Mouse (Mus musculus): ENCODE results near the gene Mfsd10. TPM values are rescaled to one million over a fixed set of nuclear protein-coding genes. Genes with fewer than 3 reads are reported as not detected.

The Mfsd10 gene
- polyA plus RNA-seq, 1 experiment from 2014 or later, result 125 TPM

- no peak for ATAC-seq (ENCODE audit: low FRiP score, low TSS enrichment)
- H3K36me3 ChIP-seq (ENCODE audit: control insufficient read depth, insufficient read depth, low read length), result peaks cover 72% of the 10 kb centered on the region
- H3K4me1 ChIP-seq (ENCODE audit: control insufficient read depth, insufficient read depth, low read length), result peaks cover 7% of the 10 kb centered on the region
- no peaks in the 10 kb centered on the region for H3K27me3 ChIP-seq (ENCODE audit: control insufficient read depth, insufficient read depth, low read length)
- H3K4me2 ChIP-seq (replicated peaks; ENCODE audit: low read depth, low read length), result no peak overlapping the region
- H3K27ac ChIP-seq (ENCODE audit: low read depth, low read length), result no peak overlapping the region
- no peak overlapping the region for H3K9ac ChIP-seq (ENCODE audit: low read depth, low read length)
- no peaks in the 10 kb centered on the region for H3K9me3 ChIP-seq (ENCODE audit: control insufficient read depth, low read length)
- H3K4me3 ChIP-seq (ENCODE audit: low read length), result no peak overlapping the region
- WGBS, result 89% methylated on average over 9 of the region's 9 CpGs
Measured at GRCm38 (mm10) chr5:34654881-34655280, 17.9 kb upstream of the Mfsd10 start.

DNA sequence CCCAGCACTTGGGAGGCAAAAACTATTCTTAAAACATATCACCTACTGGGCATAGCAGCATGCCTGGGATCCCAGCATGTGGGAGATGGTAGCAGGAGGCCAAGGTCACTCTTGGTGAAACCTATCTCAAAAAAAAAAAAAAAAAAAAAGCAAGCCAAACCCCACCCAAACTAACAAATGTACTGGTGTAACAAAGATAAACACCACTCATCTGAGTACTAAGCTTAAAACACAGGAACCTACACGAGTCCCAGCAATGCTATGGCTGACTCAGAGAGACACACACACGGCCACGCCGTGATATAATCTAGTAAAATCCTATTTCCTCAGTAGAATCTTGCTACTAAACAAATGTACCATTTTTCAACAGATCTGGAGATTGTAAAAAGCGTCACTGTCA lies 15.9 kb upstream of the Mfsd10 start:
- no peak for ATAC-seq (ENCODE audit: low FRiP score, low TSS enrichment)
- Histone ChIP-seq H3K4me3 (ENCODE audit: low read length) (no peak overlapping the region), H3K4me2 (replicated peaks; ENCODE audit: low read depth, low read length) (no peak overlapping the region), H3K36me3 (ENCODE audit: control insufficient read depth, insufficient read depth, low read length) (peaks cover 90% of the 10 kb centered on the region), H3K27me3 (ENCODE audit: control insufficient read depth, insufficient read depth, low read length) (no peaks in the 10 kb centered on the region), H3K9ac (ENCODE audit: low read depth, low read length) (no peak overlapping the region), H3K4me1 (ENCODE audit: control insufficient read depth, insufficient read depth, low read length) (no peaks in the 10 kb centered on the region), H3K27ac (ENCODE audit: low read depth, low read length) (no peak overlapping the region), H3K9me3 (ENCODE audit: control insufficient read depth, low read length) (no peaks in the 10 kb centered on the region)
- 94% methylated on average over 5 of the region's 5 CpGs for WGBS

DNA sequence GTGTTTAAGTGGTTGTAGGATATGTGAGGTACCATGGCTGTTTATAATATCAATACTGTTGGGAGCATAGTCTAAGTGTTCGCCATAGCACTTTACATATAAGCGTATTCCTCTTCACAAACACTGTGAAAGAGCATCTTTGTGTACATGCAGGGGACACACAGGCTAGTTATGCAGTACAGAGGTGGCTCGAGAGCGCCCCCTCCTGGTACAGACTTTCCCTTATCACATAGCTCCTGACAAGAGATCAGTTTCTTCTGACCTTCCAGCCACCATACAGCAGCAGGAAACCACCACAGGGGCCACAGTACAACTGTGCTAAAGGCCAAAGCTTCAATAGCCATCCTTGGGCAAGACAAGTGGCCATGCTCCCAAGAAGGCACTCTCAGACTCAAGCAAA lies 10.6 kb upstream of the Mfsd10 start:
- no peak overlapping the region for H3K27ac ChIP-seq (ENCODE audit: low read depth, low read length)
- WGBS, result 52% methylated on average over 4 of the region's 4 CpGs
- H3K4me1 ChIP-seq (ENCODE audit: control insufficient read depth, insufficient read depth, low read length), result no peaks in the 10 kb centered on the region
- no peak overlapping the region for H3K4me2 ChIP-seq (replicated peaks; ENCODE audit: low read depth, low read length)
- H3K27me3 ChIP-seq (ENCODE audit: control insufficient read depth, insufficient read depth, low read length), result no peaks in the 10 kb centered on the region
- no peak overlapping the region for H3K4me3 ChIP-seq (ENCODE audit: low read length)
- no peaks in the 10 kb centered on the region for H3K9me3 ChIP-seq (ENCODE audit: control insufficient read depth, low read length)
- no peak for ATAC-seq (ENCODE audit: low FRiP score, low TSS enrichment)
- no peak overlapping the region for H3K9ac ChIP-seq (ENCODE audit: low read depth, low read length)
- peaks cover 96% of the 10 kb centered on the region for H3K36me3 ChIP-seq (ENCODE audit: control insufficient read depth, insufficient read depth, low read length)

GRCm38 (mm10) chr5:34642932-34643331 lies 5.9 kb upstream of the Mfsd10 start:
- no peaks in the 10 kb centered on the region for H3K4me1 ChIP-seq (ENCODE audit: control insufficient read depth, insufficient read depth, low read length)
- no peak overlapping the region for H3K9ac ChIP-seq (ENCODE audit: low read depth, low read length)
- peak; percentile 63; the same call in 1 of the 2 replicates for ATAC-seq (ENCODE audit: low FRiP score, low TSS enrichment)
- 75% methylated on average over 5 of the region's 5 CpGs for WGBS
- no peaks in the 10 kb centered on the region for H3K27me3 ChIP-seq (ENCODE audit: control insufficient read depth, insufficient read depth, low read length)
- H3K4me2 ChIP-seq (replicated peaks; ENCODE audit: low read depth, low read length), result no peak overlapping the region
- H3K4me3 ChIP-seq (ENCODE audit: low read length), result no peak overlapping the region
- H3K27ac ChIP-seq (ENCODE audit: low read depth, low read length), result no peak overlapping the region
- H3K36me3 ChIP-seq (ENCODE audit: control insufficient read depth, insufficient read depth, low read length), result peaks cover 90% of the 10 kb centered on the region
- H3K9me3 ChIP-seq (ENCODE audit: control insufficient read depth, low read length), result no peaks in the 10 kb centered on the region

DNA sequence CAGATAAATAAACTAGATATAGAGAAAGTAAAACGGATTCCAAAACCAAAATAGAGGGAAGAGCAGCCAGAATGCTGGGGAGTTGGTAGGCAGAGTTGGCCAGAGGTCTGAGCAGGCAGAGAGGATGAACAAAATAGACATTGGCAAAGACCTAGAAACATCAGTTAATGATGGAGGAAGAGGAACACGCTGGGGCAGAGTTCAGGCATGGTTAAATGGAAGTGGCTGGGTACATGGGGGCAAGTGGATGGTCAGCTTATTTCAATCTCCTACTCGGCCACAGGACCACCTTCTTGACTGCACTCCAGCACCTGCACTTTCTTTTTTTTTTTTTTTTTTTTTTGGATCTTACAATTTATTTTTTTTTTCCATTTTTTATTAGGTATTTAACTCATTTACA lies 5.0 kb upstream of the Mfsd10 start:
- Histone ChIP-seq H3K4me3 (ENCODE audit: low read length) (no peak overlapping the region), H3K27me3 (ENCODE audit: control insufficient read depth, insufficient read depth, low read length) (no peaks in the 10 kb centered on the region), H3K36me3 (ENCODE audit: control insufficient read depth, insufficient read depth, low read length) (peaks cover 83% of the 10 kb centered on the region), H3K4me1 (ENCODE audit: control insufficient read depth, insufficient read depth, low read length) (no peaks in the 10 kb centered on the region), H3K9me3 (ENCODE audit: control insufficient read depth, low read length) (no peaks in the 10 kb centered on the region), H3K27ac (ENCODE audit: low read depth, low read length) (no peak overlapping the region), H3K4me2 (replicated peaks; ENCODE audit: low read depth, low read length) (no peak overlapping the region), H3K9ac (ENCODE audit: low read depth, low read length) (no peak overlapping the region)
- ATAC-seq (ENCODE audit: low FRiP score, low TSS enrichment), result no peak
- 89% methylated on average over 3 of the region's 3 CpGs for WGBS

- Histone ChIP-seq H3K27ac (ENCODE audit: low read depth, low read length) (no peak overlapping the region), H3K36me3 (ENCODE audit: control insufficient read depth, insufficient read depth, low read length) (peaks cover 65% of the 10 kb centered on the region)
- ATAC-seq (ENCODE audit: low FRiP score, low TSS enrichment), result no peak
Measured at GRCm38 (mm10) chr5:34637591-34638156, 662 bp upstream of the Mfsd10 start.

GRCm38 (mm10) chr5:34635665-34636192 lies 1.3 kb downstream of the Mfsd10 start:
- 65% methylated on average over 10 of the region's 10 CpGs for WGBS
- no peaks in the 10 kb centered on the region for H3K9me3 ChIP-seq (ENCODE audit: control insufficient read depth, low read length)
- no peak for ATAC-seq (ENCODE audit: low FRiP score, low TSS enrichment)
- H3K27ac ChIP-seq (ENCODE audit: low read depth, low read length), result no peak overlapping the region
- H3K27me3 ChIP-seq (ENCODE audit: control insufficient read depth, insufficient read depth, low read length), result no peaks in the 10 kb centered on the region
- H3K4me3 ChIP-seq (ENCODE audit: low read length), result peak overlapping the region; percentile 70
- peak overlapping the region; percentile 97 for H3K4me2 ChIP-seq (replicated peaks; ENCODE audit: low read depth, low read length)
- peaks cover 72% of the 10 kb centered on the region for H3K36me3 ChIP-seq (ENCODE audit: control insufficient read depth, insufficient read depth, low read length)
- H3K4me1 ChIP-seq (ENCODE audit: control insufficient read depth, insufficient read depth, low read length), result peaks cover 4% of the 10 kb centered on the region; the same call in 1 of the 2 replicates
- H3K9ac ChIP-seq (ENCODE audit: low read depth, low read length), result peak overlapping the region; percentile 68; the same call in 1 of the 2 replicates

More at GRCm38 (mm10) chr5:34637591-34638156, 662 bp upstream of the Mfsd10 start:
- Histone ChIP-seq H3K4me1 (ENCODE audit: control insufficient read depth, insufficient read depth, low read length) (peaks cover 4% of the 10 kb centered on the region; the same call in 1 of the 2 replicates), H3K4me2 (replicated peaks; ENCODE audit: low read depth, low read length) (peak overlapping the region; percentile 97), H3K9me3 (ENCODE audit: control insufficient read depth, low read length) (no peaks in the 10 kb centered on the region), H3K9ac (ENCODE audit: low read depth, low read length) (peak overlapping the region; percentile 68; the same call in 1 of the 2 replicates), H3K27me3 (ENCODE audit: control insufficient read depth, insufficient read depth, low read length) (no peaks in the 10 kb centered on the region), H3K4me3 (ENCODE audit: low read length) (peak overlapping the region; percentile 70; the same call in 1 of the 2 replicates)
- WGBS, result 83% methylated on average over 7 of the region's 7 CpGs

- no peak for ATAC-seq (ENCODE audit: low FRiP score, low TSS enrichment)
- no peak overlapping the region for H3K4me3 ChIP-seq (ENCODE audit: low read length)
- peaks cover 72% of the 10 kb centered on the region for H3K36me3 ChIP-seq (ENCODE audit: control insufficient read depth, insufficient read depth, low read length)
- H3K9me3 ChIP-seq (ENCODE audit: control insufficient read depth, low read length), result no peaks in the 10 kb centered on the region
- no peak overlapping the region for H3K9ac ChIP-seq (ENCODE audit: low read depth, low read length)
- H3K4me1 ChIP-seq (ENCODE audit: control insufficient read depth, insufficient read depth, low read length), result peaks cover 4% of the 10 kb centered on the region; the same call in 1 of the 2 replicates
- H3K27me3 ChIP-seq (ENCODE audit: control insufficient read depth, insufficient read depth, low read length), result no peaks in the 10 kb centered on the region
- WGBS, result 92% methylated on average over 13 of the region's 13 CpGs
- no peak overlapping the region for H3K27ac ChIP-seq (ENCODE audit: low read depth, low read length)
- no peak overlapping the region for H3K4me2 ChIP-seq (replicated peaks; ENCODE audit: low read depth, low read length)
Measured at GRCm38 (mm10) chr5:34634746-34635400, 2.1 kb downstream of the Mfsd10 start.

DNA sequence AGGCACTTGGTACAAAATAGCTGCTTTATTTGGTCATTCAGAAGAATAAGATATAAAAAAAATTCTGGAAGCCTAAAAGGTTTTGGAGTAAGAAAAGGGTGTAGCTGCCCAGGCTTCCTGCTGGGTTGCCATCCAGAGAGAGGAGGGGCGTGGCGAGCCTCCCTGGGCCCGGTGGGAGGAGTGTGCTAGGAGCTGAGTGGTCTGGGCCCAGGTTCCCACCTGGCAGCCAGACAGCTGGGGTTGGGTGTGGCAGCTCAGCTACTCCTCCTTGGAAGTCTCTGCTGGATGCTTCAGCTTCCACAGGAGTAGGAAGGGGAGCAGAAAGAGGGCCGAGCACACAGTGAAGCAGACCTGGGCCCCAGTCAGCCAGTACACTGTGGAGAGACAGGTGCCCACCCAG lies 3.4 kb downstream of the Mfsd10 start:
- Histone ChIP-seq H3K4me3 (ENCODE audit: low read length) (no peak overlapping the region), H3K27ac (ENCODE audit: low read depth, low read length) (no peak overlapping the region), H3K36me3 (ENCODE audit: control insufficient read depth, insufficient read depth, low read length) (peaks cover 72% of the 10 kb centered on the region), H3K9ac (ENCODE audit: low read depth, low read length) (no peak overlapping the region), H3K9me3 (ENCODE audit: control insufficient read depth, low read length) (no peaks in the 10 kb centered on the region), H3K4me2 (replicated peaks; ENCODE audit: low read depth, low read length) (no peak overlapping the region), H3K27me3 (ENCODE audit: control insufficient read depth, insufficient read depth, low read length) (no peaks in the 10 kb centered on the region), H3K4me1 (ENCODE audit: control insufficient read depth, insufficient read depth, low read length) (peaks cover 4% of the 10 kb centered on the region; the same call in 1 of the 2 replicates)
- WGBS, result 81% methylated on average over 4 of the region's 4 CpGs
- ATAC-seq (ENCODE audit: low FRiP score, low TSS enrichment), result no peak
